Mouse (Mus musculus): ENCODE measurements around the gene Eef2k. TPM values are rescaled to one million over a fixed set of nuclear protein-coding genes. Genes with fewer than 3 reads are reported as not detected.

Eef2k gene
- 10 to 100 TPM; 25.7 to 30.4 TPM for total RNA-seq (2021)

- peak in 1 of 2 experiments; percentile 70 for DNase-seq (ENCODE audit: extremely low spot score in 1 of 2, low spot score in 1 of 2)
These were observed at the start of gene Eef2k for GRCm38 (mm10) chr7:120842345-120843036. Gene Eef2k, plus strand, starts transcription at chr7:120842831.

GRCm38 (mm10) chr7:120795544-120795943 is 47.1 kb upstream of the Eef2k start:
- no peak for DNase-seq (ENCODE audit: extremely low spot score in 1 of 2, low spot score in 1 of 2)

- DNase-seq (ENCODE audit: extremely low spot score in 1 of 2, low spot score in 1 of 2): no peak
These were observed 46.3 kb upstream of the Eef2k start for GRCm38 (mm10) chr7:120796369-120796768.

- no peak for DNase-seq (ENCODE audit: extremely low spot score in 1 of 2, low spot score in 1 of 2)
These were observed 39.4 kb upstream of the Eef2k start for GRCm38 (mm10) chr7:120803268-120803667.

- no peak for DNase-seq (ENCODE audit: extremely low spot score in 1 of 2, low spot score in 1 of 2)
These were observed 32.9 kb upstream of the Eef2k start for GRCm38 (mm10) chr7:120809705-120810104.

- DNase-seq (ENCODE audit: extremely low spot score in 1 of 2, low spot score in 1 of 2): no peak
These were observed 30.7 kb upstream of the Eef2k start, which contains the start of gene Gm5737 for GRCm38 (mm10) chr7:120811834-120812415. Gene Gm5737, plus strand, starts transcription at chr7:120812365.

- DNase-seq (ENCODE audit: extremely low spot score in 1 of 2, low spot score in 1 of 2): no peak
These were observed 25.1 kb upstream of the Eef2k start for GRCm38 (mm10) chr7:120817552-120817951.

- no peak for DNase-seq (ENCODE audit: extremely low spot score in 1 of 2, low spot score in 1 of 2)
These were observed 23.2 kb upstream of the Eef2k start for GRCm38 (mm10) chr7:120819386-120819785.

GRCm38 (mm10) chr7:120823248-120823647 is 19.4 kb upstream of the Eef2k start:
- peak; percentile 46 to 66 for DNase-seq (ENCODE audit: extremely low spot score in 1 of 2, low spot score in 1 of 2)

- DNase-seq (ENCODE audit: extremely low spot score in 1 of 2, low spot score in 1 of 2): no peak
These were observed 17.5 kb upstream of the Eef2k start for GRCm38 (mm10) chr7:120825097-120825496.

GRCm38 (mm10) chr7:120826408-120826807 is 16.2 kb upstream of the Eef2k start:
- DNase-seq (ENCODE audit: extremely low spot score in 1 of 2, low spot score in 1 of 2): peak; percentile 21 to 37

- peak; percentile 41 for DNase-seq (ENCODE audit: extremely low spot score in 1 of 2, low spot score in 1 of 2)
These were observed 11.9 kb upstream of the Eef2k start for GRCm38 (mm10) chr7:120830431-120831381.

GRCm38 (mm10) chr7:120834426-120834825 is 8.2 kb upstream of the Eef2k start:
- DNase-seq (ENCODE audit: extremely low spot score in 1 of 2, low spot score in 1 of 2): no peak

- DNase-seq (ENCODE audit: extremely low spot score in 1 of 2, low spot score in 1 of 2): peak; percentile 43
These were observed 7.7 kb upstream of the Eef2k start for GRCm38 (mm10) chr7:120834863-120835372.

GRCm38 (mm10) chr7:120835449-120836359 is 6.9 kb upstream of the Eef2k start:
- peak; percentile 99 to 100 for DNase-seq (ENCODE audit: extremely low spot score in 1 of 2, low spot score in 1 of 2)

GRCm38 (mm10) chr7:120836361-120836760 is 6.3 kb upstream of the Eef2k start:
- DNase-seq (ENCODE audit: extremely low spot score in 1 of 2, low spot score in 1 of 2): no peak

- DNase-seq (ENCODE audit: extremely low spot score in 1 of 2, low spot score in 1 of 2): no peak
These were observed 4.0 kb upstream of the Eef2k start for GRCm38 (mm10) chr7:120838436-120839160.

- no peak for DNase-seq (ENCODE audit: extremely low spot score in 1 of 2, low spot score in 1 of 2)
These were observed 2.8 kb upstream of the Eef2k start for GRCm38 (mm10) chr7:120839786-120840185.

- DNase-seq (ENCODE audit: extremely low spot score in 1 of 2, low spot score in 1 of 2): peak; percentile 76 to 77
These were observed 498 bp downstream of the Eef2k start for GRCm38 (mm10) chr7:120843037-120843621.

Measured in layer of hippocampus, postnatal 25 days (tissue).